Mouse (Mus musculus): ENCODE results near the gene Eif5a. TPM values are rescaled to one million over a fixed set of nuclear protein-coding genes. Genes with fewer than 3 reads are reported as not detected.
"Not testable (repeated sequence)": the region's sequence is repeated elsewhere in the genome, so short reads cannot be mapped to it uniquely, and the experiment has no call there.

The Eif5a gene
- total and polyA plus RNA-seq, 3 experiments, result 1,419 to 3,314 (median 2,729) TPM

GRCm38 (mm10) chr11:69917379-69917948, 4.3 kb downstream of the Eif5a start:
- dilution Hi-C loops (cut with MboI; ENCODE audit: extremely low pct_ligation_motif_present, extremely low pct_unique_long_range_greater_than_20kb, low sequenced_read_pairs) (no loop called here), in situ Hi-C loops (cut with MboI; ENCODE audit: low pct_ligation_motif_present, low pct_unique_long_range_greater_than_20kb, low sequenced_read_pairs) (loop anchor here (5.0 kb wide), 1 partner anchor 35 kb away; the partner anchor contains the start of gene Kctd11)
- DNase-seq (ENCODE audit: extremely low read depth), result no peak
- no peak overlapping the region for H3K4me2 ChIP-seq (ENCODE audit: insufficient read depth, low read depth, poor library complexity, severe bottlenecking)
- peaks cover 51% of the 10 kb centered on the region for H3K79me2 ChIP-seq (replicated peaks; ENCODE audit: control insufficient read depth, extremely low read depth, insufficient read depth, poor library complexity, severe bottlenecking)
- no peak overlapping the region for H3K27ac ChIP-seq (ENCODE audit: insufficient read depth, low read depth)
- no peaks in the 10 kb centered on the region for H3K9me3 ChIP-seq (replicated peaks; ENCODE audit: low read length)
- H3K36me3 ChIP-seq (replicated peaks in 1 of 2; ENCODE audit: control insufficient read depth in 1 of 2, insufficient read depth in 1 of 2, low read length in 1 of 2), result peaks cover 51 to 63% of the 10 kb centered on the region in 2 experiments
- H3K27me3 ChIP-seq (replicated peaks), result no peaks in the 10 kb centered on the region
- H3K4me3 ChIP-seq (replicated peaks in 1 of 3; ENCODE audit: low read depth in 2 of 3, low read length in 2 of 3, poor library complexity in 1 of 3), result no peak overlapping the region
- no peak overlapping the region for H3K9ac ChIP-seq (ENCODE audit: insufficient read depth, low read depth)
- TF ChIP-seq BHLHE40 (IDR thresholded peaks at IDR 0.05; ENCODE audit: low read depth, low read length) (no peak), E2F4 (IDR thresholded peaks at IDR 0.05; ENCODE audit: insufficient replicate concordance, low read depth, low read length) (no peak), POLR2A (IDR thresholded peaks at IDR 0.05; ENCODE audit: low read depth, low read length) (peak; percentile 53)
- H3K4me1 ChIP-seq (ENCODE audit: control insufficient read depth in 1 of 2, insufficient read depth in 2 of 2), result peaks cover 21 to 60% of the 10 kb centered on the region in 2 experiments

GRCm38 (mm10) chr11:69916652-69917378, 4.9 kb downstream of the Eif5a start:
- H3K9ac ChIP-seq (ENCODE audit: insufficient read depth, low read depth); H3K4me2 ChIP-seq (ENCODE audit: insufficient read depth, low read depth, poor library complexity, severe bottlenecking); H3K27me3 ChIP-seq (replicated peaks); H3K27ac ChIP-seq (ENCODE audit: insufficient read depth, low read depth); DNase-seq (ENCODE audit: extremely low read depth); H3K4me3 ChIP-seq (replicated peaks in 1 of 3; ENCODE audit: low read depth in 2 of 3, low read length in 2 of 3, poor library complexity in 1 of 3); H3K9me3 ChIP-seq (replicated peaks; ENCODE audit: low read length); dilution Hi-C loops (cut with MboI; ENCODE audit: extremely low pct_ligation_motif_present, extremely low pct_unique_long_range_greater_than_20kb, low sequenced_read_pairs): not testable (repeated sequence)
- Histone ChIP-seq H3K36me3 (replicated peaks in 1 of 2; ENCODE audit: control insufficient read depth in 1 of 2, insufficient read depth in 1 of 2, low read length in 1 of 2) (peaks cover 56 to 70% of the 10 kb centered on the region in 2 experiments), H3K79me2 (replicated peaks; ENCODE audit: control insufficient read depth, extremely low read depth, insufficient read depth, poor library complexity, severe bottlenecking) (peaks cover 51% of the 10 kb centered on the region), H3K4me1 (ENCODE audit: control insufficient read depth in 1 of 2, insufficient read depth in 2 of 2) (peaks cover 21 to 61% of the 10 kb centered on the region in 2 experiments)
- in situ Hi-C loops (cut with MboI; ENCODE audit: low pct_ligation_motif_present, low pct_unique_long_range_greater_than_20kb, low sequenced_read_pairs), result loop anchor here (5.0 kb wide), 1 partner anchor 35 kb away; the partner anchor contains the start of gene Kctd11

- Histone ChIP-seq H3K79me2 (replicated peaks; ENCODE audit: control insufficient read depth, extremely low read depth, insufficient read depth, poor library complexity, severe bottlenecking) (peaks cover 50% of the 10 kb centered on the region), H3K27me3 (replicated peaks) (no peaks in the 10 kb centered on the region), H3K4me3 (replicated peaks in 1 of 3; ENCODE audit: low read depth in 2 of 3, low read length in 2 of 3, poor library complexity in 1 of 3) (peak overlapping the region in 1 of 3 experiments; percentile 8), H3K4me2 (ENCODE audit: insufficient read depth, low read depth, poor library complexity, severe bottlenecking) (no peak overlapping the region), H3K27ac (ENCODE audit: insufficient read depth, low read depth) (no peak overlapping the region), H3K9me3 (replicated peaks; ENCODE audit: low read length) (no peaks in the 10 kb centered on the region), H3K9ac (ENCODE audit: insufficient read depth, low read depth) (no peak overlapping the region), H3K4me1 (ENCODE audit: control insufficient read depth in 1 of 2, insufficient read depth in 2 of 2) (peaks cover 21 to 61% of the 10 kb centered on the region in 2 experiments), H3K36me3 (replicated peaks in 1 of 2; ENCODE audit: control insufficient read depth in 1 of 2, insufficient read depth in 1 of 2, low read length in 1 of 2) (peaks cover 65 to 79% of the 10 kb centered on the region in 2 experiments)
- in situ Hi-C loops (cut with MboI; ENCODE audit: low pct_ligation_motif_present, low pct_unique_long_range_greater_than_20kb, low sequenced_read_pairs), result loop anchor here (5.0 kb wide), 1 partner anchor 34 kb away; the partner anchor contains the start of gene Kctd11
- dilution Hi-C loops (cut with MboI; ENCODE audit: extremely low pct_ligation_motif_present, extremely low pct_unique_long_range_greater_than_20kb, low sequenced_read_pairs), result no loop called here
- DNase-seq (ENCODE audit: extremely low read depth), result no peak
- TF ChIP-seq ZC3H11A (IDR thresholded peaks at IDR 0.05; ENCODE audit: low read depth, low read length) (no peak), UBTF (IDR thresholded peaks at IDR 0.05; ENCODE audit: low read depth, low read length) (no peak), POLR2AphosphoS2 (IDR thresholded peaks at IDR 0.05; ENCODE audit: low read depth, low read length) (peak; percentile 22), TCF12 (IDR thresholded peaks at IDR 0.05; ENCODE audit: low read depth, low read length) (no peak), ZMIZ1 (IDR thresholded peaks at IDR 0.05; ENCODE audit: low read depth, low read length) (peak; percentile 70), JUN (IDR thresholded peaks at IDR 0.05; ENCODE audit: insufficient read depth, low read depth, low read length) (no peak), RAD21 (IDR thresholded peaks at IDR 0.05; ENCODE audit: low read depth, low read length) (no peak), EP300 (IDR thresholded peaks at IDR 0.05; ENCODE audit: low read length) (no peak), CHD1 (IDR thresholded peaks at IDR 0.05; ENCODE audit: low read depth, low read length) (no peak), MAZ (IDR thresholded peaks at IDR 0.05; ENCODE audit: low read depth, low read length) (no peak), TBP (conservative IDR thresholded peaks at IDR 0.05; ENCODE audit: low read depth, low read length) (no peak), CHD2 (IDR thresholded peaks at IDR 0.05; ENCODE audit: low read length) (peak; percentile 72), HCFC1 (IDR thresholded peaks at IDR 0.05; ENCODE audit: low read depth, low read length) (no peak), RCOR1 (conservative IDR thresholded peaks at IDR 0.05; ENCODE audit: low read depth, low read length) (no peak), MXI1 (IDR thresholded peaks at IDR 0.05; ENCODE audit: low read depth, low read length) (no peak), ETS1 (conservative IDR thresholded peaks at IDR 0.05; ENCODE audit: low read depth, low read length) (no peak), GABPA (IDR thresholded peaks at IDR 0.05; ENCODE audit: insufficient replicate concordance, low read depth, low read length) (no peak), MAX (IDR thresholded peaks at IDR 0.05; ENCODE audit: low read length) (no peak)
Measured at GRCm38 (mm10) chr11:69915667-69916627, 5.8 kb downstream of the Eif5a start.
